Mouse (Mus musculus) liver, postnatal 0 days (tissue): ENCODE measurements around the gene Ndufaf2. TPM values are rescaled to one million over a fixed set of nuclear protein-coding genes. Genes with fewer than 3 reads are reported as not detected.

Experiments
- ATAC-seq: fragments of 200-750 bp; cut with Nextera tagmentation; 2 replicates; pipeline ENCODE4 v1.8.0; 2017; ENCODE audit warnings: mild to moderate bottlenecking, moderate library complexity
- DNase-seq: peaks from one replicate; pipeline ENCODE4 v3.0.0-alpha.2; 2016
- H3K27ac ChIP-seq: fragments of 300-500 bp; sonication (generic); 2 replicates; pipeline ENCODE4 v1.5.1; 2014; ENCODE audit warnings: antibody characterized with exemption, moderate library complexity, mild to moderate bottlenecking, low read depth
- H3K27me3 ChIP-seq: fragments of 300-500 bp; sonication (generic); 2 replicates; pipeline ENCODE4 v1.6.1; 2014; ENCODE audit warnings: low read length, control low read depth, mixed read lengths; ENCODE audit not compliant: insufficient read depth
- H3K36me3 ChIP-seq: fragments of 300-500 bp; sonication (generic); replicated peaks from 2 replicates; pipeline ENCODE4 v1.6.1; 2014; ENCODE audit warnings: mild to moderate bottlenecking, control low read depth, low read length, moderate library complexity, mixed read lengths; ENCODE audit not compliant: insufficient read depth
- H3K4me1 ChIP-seq: fragments of 300-500 bp; sonication (generic); 2 replicates; pipeline ENCODE4 v1.6.1; 2014; ENCODE audit warnings: antibody characterized with exemption, mild to moderate bottlenecking, control low read depth; ENCODE audit not compliant: insufficient read depth
- H3K4me2 ChIP-seq: fragments of 300-500 bp; sonication (generic); 2 replicates; pipeline ENCODE4 v1.6.1; 2014; ENCODE audit warnings: low read depth, mild to moderate bottlenecking, low read length, moderate library complexity, mixed read lengths
- H3K4me3 ChIP-seq: fragments of 300-500 bp; sonication (generic); 2 replicates; pipeline ENCODE4 v1.5.1; 2014; ENCODE audit warnings: low read depth, low read length
- H3K9ac ChIP-seq: fragments of 300-500 bp; sonication (generic); replicated peaks from 2 replicates; pipeline ENCODE4 v1.6.1; 2014; ENCODE audit warnings: mild to moderate bottlenecking, moderate library complexity
- H3K9me3 ChIP-seq: fragments of 300-500 bp; sonication (generic); 2 replicates; pipeline ENCODE4 v1.6.1; 2016; ENCODE audit warnings: mild to moderate bottlenecking, control low read depth, low read length, mixed read lengths
- CTCF ChIP-seq: sonication (generic); IDR thresholded peaks from 2 replicates; pipeline ENCODE4 v1.5.1; 2016; ENCODE audit warnings: antibody characterized with exemption, low read depth
- EP300 ChIP-seq: IDR thresholded peaks from 2 replicates; pipeline ENCODE4 v1.6.1; 2016; ENCODE audit warnings: antibody characterized with exemption, low read depth, mild to moderate bottlenecking
- WGBS: fragments of 180-500 bp; shearing (Covaris S2); extraction: QIAGEN DNeasy Blood & Tissue Kit; methylation state at CpG from one replicate; pipeline ENCODE4 v1.1.7; 2014; ENCODE audit not compliant: insufficient replicate concordance; 5-methylcytosine and 5-hydroxymethylcytosine counted together
- polyA plus RNA-seq: library from polyadenylated mRNA; unstranded; fragments of >200 nt; fragmentation: Nextera tagmentation; extraction: Ambion mirVana; gene quantifications from 2 replicates; pipeline ENCODE4 v1.2.1, GENCODE M21; 2015

Ndufaf2 gene
- polyA plus RNA-seq, 1 experiment from 2014 or later: 39.5 TPM

GRCm38 (mm10) chr13:108084086-108084485, 74.3 kb downstream of the Ndufaf2 start:
- Histone ChIP-seq H3K27ac (no peak overlapping the region), H3K9me3 (no peaks in the 10 kb centered on the region), H3K9ac (no peak overlapping the region), H3K4me2 (no peak overlapping the region), H3K4me1 (no peaks in the 10 kb centered on the region), H3K36me3 (no peaks in the 10 kb centered on the region), H3K4me3 (no peak overlapping the region), H3K27me3 (no peaks in the 10 kb centered on the region)
- no peak for TF ChIP-seq EP300
- TF ChIP-seq CTCF: no peak
- WGBS: 87% methylated on average over 4 of the region's 4 CpGs
- DNase-seq (no peak), ATAC-seq (no peak)

- no peak for ATAC-seq
- Histone ChIP-seq H3K4me2 (no peak overlapping the region), H3K9me3 (no peaks in the 10 kb centered on the region), H3K27ac (no peak overlapping the region), H3K36me3 (no peaks in the 10 kb centered on the region), H3K4me3 (no peak overlapping the region), H3K27me3 (no peaks in the 10 kb centered on the region), H3K4me1 (no peaks in the 10 kb centered on the region), H3K9ac (no peak overlapping the region)
- DNase-seq: no peak
- WGBS: 75% methylated on average over 4 of the region's 4 CpGs
- TF ChIP-seq EP300 (no peak), CTCF (no peak)
Measured at GRCm38 (mm10) chr13:108077901-108078300, 80.5 kb downstream of the Ndufaf2 start.

GRCm38 (mm10) chr13:108077476-108077875, 80.9 kb downstream of the Ndufaf2 start:
- no peak overlapping the region for H3K27ac ChIP-seq
- H3K4me2 ChIP-seq: no peak overlapping the region
- DNase-seq (no peak), ATAC-seq (no peak)
- no peaks in the 10 kb centered on the region for H3K27me3 ChIP-seq
- no peaks in the 10 kb centered on the region for H3K4me1 ChIP-seq
- H3K4me3 ChIP-seq: no peak overlapping the region
- no peaks in the 10 kb centered on the region for H3K9me3 ChIP-seq
- H3K36me3 ChIP-seq: no peaks in the 10 kb centered on the region
- WGBS: 54% methylated on average over 6 of the region's 6 CpGs
- no peak for TF ChIP-seq CTCF
- no peak for TF ChIP-seq EP300
- no peak overlapping the region for H3K9ac ChIP-seq

- no peaks in the 10 kb centered on the region for H3K36me3 ChIP-seq
- TF ChIP-seq EP300: no peak
- no peak overlapping the region for H3K4me2 ChIP-seq
- 87% methylated on average over 10 of the region's 10 CpGs for WGBS
- H3K27me3 ChIP-seq: no peaks in the 10 kb centered on the region
- H3K4me1 ChIP-seq: no peaks in the 10 kb centered on the region
- H3K9ac ChIP-seq: no peak overlapping the region
- no peak for ATAC-seq
- no peak overlapping the region for H3K4me3 ChIP-seq
- H3K9me3 ChIP-seq: no peaks in the 10 kb centered on the region
- DNase-seq: no peak
- no peak overlapping the region for H3K27ac ChIP-seq
Measured at GRCm38 (mm10) chr13:108070171-108070570, 88.3 kb downstream of the Ndufaf2 start.

- ATAC-seq (no peak), DNase-seq (no peak)
- no peak for TF ChIP-seq CTCF
- 45% methylated on average over 4 of the region's 4 CpGs for WGBS
- H3K36me3 ChIP-seq: no peaks in the 10 kb centered on the region
- no peak overlapping the region for H3K4me3 ChIP-seq
- no peaks in the 10 kb centered on the region for H3K4me1 ChIP-seq
- H3K4me2 ChIP-seq: no peak overlapping the region
- H3K27me3 ChIP-seq: no peaks in the 10 kb centered on the region
- H3K9me3 ChIP-seq: no peaks in the 10 kb centered on the region
- H3K9ac ChIP-seq: no peak overlapping the region
- no peak overlapping the region for H3K27ac ChIP-seq
Measured at GRCm38 (mm10) chr13:108069151-108069550, 89.3 kb downstream of the Ndufaf2 start.

- Histone ChIP-seq H3K9ac (no peak overlapping the region), H3K9me3 (no peaks in the 10 kb centered on the region), H3K4me1 (no peaks in the 10 kb centered on the region; the same call in 1 of the 2 replicates), H3K4me2 (no peak overlapping the region), H3K27ac (no peak overlapping the region), H3K4me3 (no peak overlapping the region), H3K36me3 (no peaks in the 10 kb centered on the region), H3K27me3 (no peaks in the 10 kb centered on the region)
- DNase-seq (no peak), ATAC-seq (no peak)
- WGBS: 36% methylated on average over 2 of the region's 2 CpGs
- TF ChIP-seq CTCF (no peak), EP300 (no peak)
Measured at GRCm38 (mm10) chr13:108066021-108066420, 92.4 kb downstream of the Ndufaf2 start.

- H3K4me1 ChIP-seq: no peaks in the 10 kb centered on the region; the same call in 1 of the 2 replicates
- no peak for DNase-seq
- no peak overlapping the region for H3K4me3 ChIP-seq
- WGBS: 79% methylated on average over 6 of the region's 6 CpGs
- ATAC-seq: no peak
- no peaks in the 10 kb centered on the region for H3K9me3 ChIP-seq
- TF ChIP-seq EP300 (no peak), CTCF (no peak)
- H3K36me3 ChIP-seq: no peaks in the 10 kb centered on the region
- H3K4me2 ChIP-seq: no peak overlapping the region
- no peak overlapping the region for H3K9ac ChIP-seq
- H3K27me3 ChIP-seq: no peaks in the 10 kb centered on the region
- H3K27ac ChIP-seq: no peak overlapping the region
Measured at GRCm38 (mm10) chr13:108064331-108064730, 94.1 kb downstream of the Ndufaf2 start.
